Mouse (Mus musculus) kidney, embryonic 14.5 days (tissue): ENCODE data around the gene Ncln. TPM values are rescaled to one million over a fixed set of nuclear protein-coding genes. Genes with fewer than 3 reads are reported as not detected.

Experiments
- ATAC-seq: fragments of 200-750 bp; cut with Nextera tagmentation; 2 replicates; pipeline ENCODE4 v1.8.0; 2017; ENCODE audit warnings: moderate number of reproducible peaks, mild to moderate bottlenecking, moderate TSS enrichment, moderate library complexity; ENCODE audit not compliant: low FRiP score, low TSS enrichment
- H3K27ac ChIP-seq: fragments of 300-500 bp; sonication (generic); 2 replicates; pipeline ENCODE4 v1.5.1; 2014; ENCODE audit warnings: low read depth, mild to moderate bottlenecking, low read length, moderate library complexity, mixed read lengths
- H3K27me3 ChIP-seq: fragments of 300-500 bp; sonication (generic); 2 replicates; pipeline ENCODE4 v1.6.1; 2014; ENCODE audit warnings: mild to moderate bottlenecking, low read length; ENCODE audit not compliant: control insufficient read depth, insufficient read depth
- H3K36me3 ChIP-seq: fragments of 300-500 bp; sonication (generic); 2 replicates; pipeline ENCODE4 v1.6.1; 2014; ENCODE audit warnings: low read length, mixed read lengths; ENCODE audit not compliant: control insufficient read depth, insufficient read depth
- H3K4me1 ChIP-seq: fragments of 300-500 bp; sonication (generic); 2 replicates; pipeline ENCODE4 v1.6.1; 2014; ENCODE audit warnings: low read length, mixed read lengths; ENCODE audit not compliant: control insufficient read depth, insufficient read depth
- H3K4me2 ChIP-seq: fragments of 300-500 bp; sonication (generic); replicated peaks from 2 replicates; pipeline ENCODE4 v1.6.1; 2014; ENCODE audit warnings: low read depth, mild to moderate bottlenecking, low read length
- H3K4me3 ChIP-seq: fragments of 300-500 bp; sonication (generic); 2 replicates; pipeline ENCODE4 v1.5.1; 2014; ENCODE audit warnings: mild to moderate bottlenecking, low read length
- H3K9ac ChIP-seq: fragments of 300-500 bp; sonication (generic); 2 replicates; pipeline ENCODE4 v1.6.1; 2014; ENCODE audit warnings: low read depth, mild to moderate bottlenecking, low read length, moderate library complexity
- H3K9me3 ChIP-seq: fragments of 300-500 bp; sonication (generic); 2 replicates; pipeline ENCODE4 v1.6.1; 2016; ENCODE audit warnings: low read length; ENCODE audit not compliant: control insufficient read depth
- WGBS: fragments of 180-500 bp; shearing (Covaris S2); extraction: QIAGEN DNeasy Blood & Tissue Kit; methylation state at CpG from one replicate; pipeline ENCODE4 v1.1.7; 2014; 5-methylcytosine and 5-hydroxymethylcytosine counted together
- polyA plus RNA-seq: library from polyadenylated mRNA; unstranded; fragments of >200 nt; fragmentation: Nextera tagmentation; extraction: Ambion mirVana; gene quantifications from 2 replicates; pipeline ENCODE4 v1.2.1, GENCODE M21; 2014

Ncln gene
- 59.1 and 76.6 TPM in 2 replicates for polyA plus RNA-seq

DNA sequence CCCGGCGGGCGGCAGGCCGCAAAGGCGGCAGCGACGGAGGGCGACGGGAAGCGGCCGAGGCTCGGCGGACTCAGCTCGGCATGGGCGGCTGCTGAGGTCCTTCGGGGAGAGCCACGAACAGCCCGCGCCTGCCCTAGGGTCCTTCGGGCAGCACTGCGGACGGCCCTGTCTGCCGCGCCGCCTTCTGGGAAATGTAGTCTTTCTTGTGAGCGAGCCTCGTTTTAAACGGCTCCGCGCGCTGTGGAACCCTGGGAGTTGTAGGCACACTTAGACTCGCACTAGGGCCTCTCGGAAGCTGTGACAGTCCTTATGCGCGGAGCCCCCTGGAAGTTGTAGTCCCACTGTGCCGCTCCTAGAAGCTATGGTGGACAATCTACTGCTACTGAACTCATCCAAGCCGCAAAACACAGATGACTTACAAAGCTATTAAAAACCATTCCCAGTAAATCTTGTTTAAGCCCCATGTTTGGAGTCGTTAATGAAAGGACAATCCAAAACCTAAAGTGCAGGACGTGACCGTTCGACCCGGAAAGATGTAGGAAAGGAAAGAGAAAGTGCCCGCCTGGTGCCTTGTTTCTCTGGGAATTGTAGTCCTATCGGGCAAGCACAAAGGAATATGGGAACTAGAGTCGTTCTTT lies at the start of gene Ncln:
Ncln (minus strand) TSS at position 129 of the 638 bp plus-strand sequence.
- Histone ChIP-seq H3K4me2 (peak within 1 kb of the TSS; percentile 96), H3K9me3 (no peaks in the 10 kb centered on the region), H3K4me3 (peak within 1 kb of the TSS; percentile 78), H3K36me3 (peaks cover 26% of the 10 kb centered on the region), H3K4me1 (peaks cover 11% of the 10 kb centered on the region), H3K27me3 (no peaks in the 10 kb centered on the region), H3K9ac (peak within 1 kb of the TSS; percentile 83), H3K27ac (peak within 1 kb of the TSS; percentile 48; the same call in 1 of the 2 replicates)
- ATAC-seq, result peak; percentile 95
- WGBS, result under 1% methylated on average over 32 of the region's 45 CpGs

DNA sequence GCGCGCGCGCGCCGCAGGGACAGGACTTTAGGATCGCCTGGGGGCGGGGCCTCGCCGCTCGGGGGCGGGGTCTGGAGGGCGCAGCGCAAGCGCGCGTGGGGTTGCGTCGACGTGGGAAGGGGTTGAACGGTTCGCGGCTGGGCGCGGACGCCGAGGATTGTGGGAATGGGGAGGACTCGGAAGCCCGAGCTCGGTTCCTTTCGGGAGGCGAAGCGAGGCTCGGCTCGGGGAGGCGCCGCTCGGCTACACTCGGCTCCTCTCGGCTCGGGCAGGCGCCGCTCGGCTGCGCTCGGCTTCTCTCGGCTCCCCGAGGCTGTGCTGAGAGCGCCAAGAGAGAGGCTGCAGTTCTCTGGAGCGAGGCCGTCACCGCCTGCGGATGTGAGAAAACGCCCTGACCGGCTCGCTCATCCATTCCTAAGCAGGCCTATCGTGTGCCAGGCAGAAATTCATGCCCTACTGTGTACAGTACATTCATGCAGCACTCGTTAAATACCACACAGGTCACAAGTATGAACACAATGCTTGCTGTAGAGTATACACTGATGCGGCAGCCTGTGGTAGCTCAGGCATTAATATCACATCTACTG lies 49.1 kb upstream of the Ncln start, which contains the start of gene Gna11:
Gna11 (minus strand) TSS at position 30 of the 587 bp plus-strand sequence.
- Histone ChIP-seq H3K9ac (peak within 1 kb of the TSS; percentile 94), H3K4me2 (peak within 1 kb of the TSS; percentile 86), H3K4me1 (peaks cover 28% of the 10 kb centered on the region), H3K9me3 (no peaks in the 10 kb centered on the region), H3K36me3 (no peaks in the 10 kb centered on the region; the same call in 1 of the 2 replicates), H3K27me3 (no peaks in the 10 kb centered on the region), H3K27ac (peak within 1 kb of the TSS; percentile 75; the same call in 1 of the 2 replicates), H3K4me3 (peak within 1 kb of the TSS; percentile 98)
- WGBS, result 2% methylated on average over 37 of the region's 59 CpGs
- peak; percentile 96 for ATAC-seq

DNA sequence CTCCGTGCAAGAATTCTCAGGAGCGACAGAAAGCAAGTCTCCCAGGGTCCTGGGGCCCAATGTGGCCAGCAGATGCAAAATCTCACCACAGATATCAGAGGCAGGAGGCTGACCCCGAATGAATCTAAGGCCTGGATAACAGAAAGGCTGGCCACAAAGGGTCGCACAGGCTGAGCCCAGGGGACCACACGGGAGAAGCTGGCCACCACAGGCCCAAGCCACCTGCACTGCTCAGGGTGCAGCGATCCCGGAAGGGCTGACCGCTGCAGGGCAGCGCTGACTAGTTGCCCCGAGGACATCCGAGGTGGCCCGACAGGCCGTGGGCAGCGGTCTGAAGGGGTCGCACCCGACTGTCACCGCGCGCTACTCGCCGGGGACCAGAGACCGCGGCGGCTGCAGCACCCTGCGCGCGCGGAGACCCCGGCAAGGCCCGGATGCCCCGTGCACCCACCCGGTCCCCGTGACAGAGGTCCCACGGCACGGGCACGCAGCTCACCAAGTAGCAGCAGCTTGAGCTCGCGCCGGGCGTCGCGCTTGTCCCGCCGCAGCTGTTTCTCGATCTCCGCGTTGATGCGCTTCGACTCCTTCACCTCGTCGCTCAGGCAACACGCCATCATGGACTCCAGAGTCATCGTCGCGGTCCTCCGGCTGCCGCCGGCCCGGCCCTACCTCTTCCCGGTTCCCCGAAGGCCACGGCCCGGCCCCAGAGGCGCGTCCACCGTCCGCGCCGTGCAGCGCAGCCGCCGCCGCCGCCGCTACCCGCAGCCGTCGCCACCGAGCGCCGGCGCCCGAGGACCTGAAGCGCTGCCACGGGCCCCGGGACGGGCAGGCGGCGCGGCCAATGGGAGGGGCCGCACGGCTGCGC lies 48.3 kb upstream of the Ncln start:
- under 1% methylated on average over 91 of the region's 93 CpGs for WGBS
- Histone ChIP-seq H3K27ac (peak overlapping the region; percentile 55; the same call in 1 of the 2 replicates), H3K4me3 (peak overlapping the region; percentile 98), H3K27me3 (no peaks in the 10 kb centered on the region), H3K4me2 (peak overlapping the region; percentile 86), H3K9me3 (no peaks in the 10 kb centered on the region), H3K36me3 (no peaks in the 10 kb centered on the region; the same call in 1 of the 2 replicates), H3K4me1 (peaks cover 28% of the 10 kb centered on the region), H3K9ac (peak overlapping the region; percentile 94)
- ATAC-seq, result peak; percentile 6; the same call in 1 of the 2 replicates

DNA sequence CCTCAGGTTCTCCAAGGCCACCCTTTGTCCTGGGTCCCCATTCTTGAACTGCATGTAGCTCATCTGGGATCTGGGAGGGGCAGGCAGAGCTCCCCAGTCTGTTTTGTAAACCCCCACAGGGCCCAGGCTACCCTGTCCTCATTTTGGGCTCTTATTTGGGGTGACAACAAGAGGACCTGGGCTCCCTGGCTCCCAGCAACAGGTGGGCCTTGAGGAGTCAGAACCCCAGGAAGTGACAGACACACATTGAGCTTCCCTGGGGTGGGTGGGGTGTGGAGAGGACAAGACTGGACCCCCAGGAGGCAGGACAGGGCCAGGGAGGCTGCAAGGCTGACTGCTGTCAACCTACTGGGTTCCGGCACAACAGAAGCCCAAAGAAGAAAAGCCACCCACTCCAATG lies 47.4 kb upstream of the Ncln start:
- Histone ChIP-seq H3K4me2 (peak overlapping the region; percentile 86), H3K4me3 (peak overlapping the region; percentile 98), H3K27ac (no peak overlapping the region), H3K4me1 (peaks cover 28% of the 10 kb centered on the region), H3K9ac (peak overlapping the region; percentile 94), H3K36me3 (no peaks in the 10 kb centered on the region; the same call in 1 of the 2 replicates), H3K9me3 (no peaks in the 10 kb centered on the region), H3K27me3 (no peaks in the 10 kb centered on the region)
- 50% methylated on average over 1 of the region's 1 CpGs for WGBS
- no peak for ATAC-seq

DNA sequence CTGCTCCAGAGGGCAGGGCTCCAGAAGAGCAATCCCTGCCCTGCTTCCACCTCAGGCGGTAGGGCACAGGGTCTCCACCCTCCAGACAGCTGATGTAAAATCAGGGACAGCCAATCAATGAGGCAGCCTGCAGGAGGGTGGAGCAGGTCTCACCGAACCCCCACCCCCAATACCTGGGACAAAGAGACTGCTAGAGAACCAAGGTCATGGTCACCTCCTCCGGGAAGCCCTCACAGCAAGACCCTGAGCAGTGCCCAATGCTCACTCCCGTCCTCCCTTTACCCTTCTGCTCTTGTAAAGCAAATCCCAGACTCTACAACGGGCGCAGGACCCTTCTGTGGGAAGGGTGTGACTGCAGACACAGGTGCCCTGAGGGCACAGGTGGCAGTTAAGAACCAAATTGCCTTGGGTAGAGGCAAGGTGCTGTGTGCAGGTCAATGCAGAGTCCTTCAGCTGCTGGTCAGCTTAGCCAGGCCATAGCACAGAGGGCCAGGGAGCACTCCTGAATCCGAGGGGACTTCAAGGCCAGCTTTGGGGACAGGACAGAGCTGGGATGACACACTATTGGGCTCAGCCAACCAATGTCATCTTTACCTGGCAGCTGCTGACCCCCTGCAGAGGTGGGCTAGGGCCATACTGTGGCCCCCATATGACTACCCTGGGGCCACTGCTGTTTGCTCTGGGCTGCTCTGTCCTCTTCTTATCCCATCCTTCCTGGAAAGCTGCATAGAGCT lies 46.7 kb upstream of the Ncln start:
- Histone ChIP-seq H3K27ac (no peak overlapping the region), H3K9ac (peak overlapping the region; percentile 94), H3K36me3 (no peaks in the 10 kb centered on the region; the same call in 1 of the 2 replicates), H3K4me3 (peak overlapping the region; percentile 98; the same call in 1 of the 2 replicates), H3K27me3 (no peaks in the 10 kb centered on the region), H3K4me1 (peaks cover 28% of the 10 kb centered on the region), H3K4me2 (peak overlapping the region; percentile 86), H3K9me3 (no peaks in the 10 kb centered on the region)
- 79% methylated on average over 7 of the region's 7 CpGs for WGBS
- ATAC-seq, result no peak

DNA sequence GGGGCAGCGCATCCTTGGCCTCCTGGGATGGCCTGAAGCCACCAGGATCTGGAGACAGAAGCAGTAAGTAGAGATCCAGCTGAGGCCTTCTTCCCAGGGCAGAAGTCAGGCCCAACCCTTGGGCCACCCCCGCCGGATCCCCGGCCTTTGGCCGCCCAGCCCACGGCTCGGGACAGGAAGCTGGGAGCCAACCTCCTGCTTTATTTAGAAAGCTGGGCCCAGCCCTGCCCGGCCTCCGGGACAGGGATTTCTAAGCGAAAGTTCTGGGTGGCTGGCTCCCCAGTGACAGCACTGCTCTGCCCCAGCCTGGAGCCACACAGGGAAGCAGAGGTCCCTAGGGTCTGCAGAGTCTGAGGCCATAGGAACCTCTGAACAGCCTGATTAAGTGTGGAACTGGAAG lies 45.6 kb upstream of the Ncln start:
- ATAC-seq, result no peak
- 67% methylated on average over 10 of the region's 10 CpGs for WGBS
- no peak overlapping the region for H3K27ac ChIP-seq
- peaks cover 28% of the 10 kb centered on the region for H3K4me1 ChIP-seq
- no peak overlapping the region for H3K4me3 ChIP-seq
- H3K9me3 ChIP-seq, result no peaks in the 10 kb centered on the region
- no peaks in the 10 kb centered on the region for H3K27me3 ChIP-seq
- H3K9ac ChIP-seq, result peak overlapping the region; percentile 25; the same call in 1 of the 2 replicates
- peaks cover 2% of the 10 kb centered on the region; the same call in 1 of the 2 replicates for H3K36me3 ChIP-seq
- peak overlapping the region; percentile 15 for H3K4me2 ChIP-seq

DNA sequence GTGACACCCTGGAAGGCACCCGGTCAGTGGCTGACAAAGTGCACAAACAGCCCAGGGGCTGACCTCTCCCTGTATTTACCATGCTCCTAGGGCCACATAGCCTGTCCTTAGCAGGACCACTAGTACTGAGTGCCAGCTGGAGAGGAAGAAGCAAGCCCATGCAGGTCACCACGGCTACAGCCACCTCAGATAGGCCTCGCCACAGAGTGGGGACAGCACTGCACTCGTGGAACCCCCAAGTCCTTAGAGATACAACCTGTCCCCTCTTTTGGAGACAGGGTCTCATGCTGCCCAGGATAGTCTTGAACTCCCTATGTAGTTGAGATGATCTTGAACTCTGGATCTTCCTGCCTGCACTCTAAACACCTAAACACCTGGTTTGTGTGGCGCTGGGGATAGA lies 45.2 kb upstream of the Ncln start:
- Histone ChIP-seq H3K27ac (no peak overlapping the region), H3K9me3 (no peaks in the 10 kb centered on the region), H3K4me3 (no peak overlapping the region), H3K9ac (no peak overlapping the region), H3K27me3 (no peaks in the 10 kb centered on the region), H3K4me1 (peaks cover 28% of the 10 kb centered on the region), H3K4me2 (no peak overlapping the region), H3K36me3 (peaks cover 2% of the 10 kb centered on the region; the same call in 1 of the 2 replicates)
- ATAC-seq, result no peak
- WGBS, result 73% methylated on average over 5 of the region's 5 CpGs

DNA sequence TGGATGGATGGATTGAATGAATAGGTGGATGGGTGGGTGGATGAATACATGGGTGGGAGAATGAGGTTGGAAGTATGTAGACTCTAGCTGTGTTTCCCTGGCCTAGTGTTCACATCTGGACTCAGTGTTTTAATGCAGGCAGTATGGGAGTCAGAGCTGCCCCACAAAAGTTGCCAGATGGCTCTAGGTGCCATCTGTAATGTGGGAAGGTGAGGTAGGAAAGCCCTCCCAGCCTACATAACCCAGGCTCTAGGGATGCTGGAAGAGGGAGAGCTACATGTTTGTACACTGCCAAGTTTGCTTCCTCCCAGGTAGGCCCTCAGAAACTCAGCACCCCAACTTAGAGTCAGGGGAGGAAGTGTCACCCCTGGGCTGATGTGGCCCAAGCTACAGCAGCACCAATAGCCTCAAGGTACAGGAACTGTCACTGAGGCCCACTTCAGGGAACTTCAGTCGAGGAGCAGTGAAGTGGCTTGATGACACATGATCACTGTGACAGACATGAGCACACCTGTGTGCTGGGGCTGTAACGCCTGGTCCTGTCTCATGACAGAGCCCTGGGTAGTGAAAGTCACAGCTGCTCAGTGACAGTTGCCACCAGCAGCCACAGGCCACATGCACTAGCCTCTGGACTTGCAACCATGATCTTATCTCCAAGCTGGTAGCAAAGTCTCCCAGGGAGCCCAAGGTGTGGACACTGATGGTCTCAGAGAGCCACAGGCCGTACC lies 42.3 kb upstream of the Ncln start:
- WGBS, result 82% methylated on average over 3 of the region's 3 CpGs
- Histone ChIP-seq H3K9me3 (no peaks in the 10 kb centered on the region), H3K27ac (no peak overlapping the region), H3K4me3 (no peak overlapping the region), H3K9ac (no peak overlapping the region), H3K4me1 (peaks cover 18% of the 10 kb centered on the region), H3K36me3 (peaks cover 6% of the 10 kb centered on the region; the same call in 1 of the 2 replicates), H3K27me3 (no peaks in the 10 kb centered on the region), H3K4me2 (no peak overlapping the region)
- ATAC-seq, result no peak
